Mouse (Mus musculus) stomach, postnatal 0 days (tissue): ENCODE measurements around the gene Slc32a1.

Source experiments
- CTCF ChIP-seq: IDR thresholded peaks from 2 replicates; pipeline ENCODE4 v1.5.1; 2016; ENCODE audit warnings: antibody characterized with exemption, low read depth, mild to moderate bottlenecking, moderate library complexity
- EP300 ChIP-seq: optimal IDR thresholded peaks from 2 replicates; pipeline ENCODE3; 2016; ENCODE audit warnings: antibody characterized with exemption

DNA sequence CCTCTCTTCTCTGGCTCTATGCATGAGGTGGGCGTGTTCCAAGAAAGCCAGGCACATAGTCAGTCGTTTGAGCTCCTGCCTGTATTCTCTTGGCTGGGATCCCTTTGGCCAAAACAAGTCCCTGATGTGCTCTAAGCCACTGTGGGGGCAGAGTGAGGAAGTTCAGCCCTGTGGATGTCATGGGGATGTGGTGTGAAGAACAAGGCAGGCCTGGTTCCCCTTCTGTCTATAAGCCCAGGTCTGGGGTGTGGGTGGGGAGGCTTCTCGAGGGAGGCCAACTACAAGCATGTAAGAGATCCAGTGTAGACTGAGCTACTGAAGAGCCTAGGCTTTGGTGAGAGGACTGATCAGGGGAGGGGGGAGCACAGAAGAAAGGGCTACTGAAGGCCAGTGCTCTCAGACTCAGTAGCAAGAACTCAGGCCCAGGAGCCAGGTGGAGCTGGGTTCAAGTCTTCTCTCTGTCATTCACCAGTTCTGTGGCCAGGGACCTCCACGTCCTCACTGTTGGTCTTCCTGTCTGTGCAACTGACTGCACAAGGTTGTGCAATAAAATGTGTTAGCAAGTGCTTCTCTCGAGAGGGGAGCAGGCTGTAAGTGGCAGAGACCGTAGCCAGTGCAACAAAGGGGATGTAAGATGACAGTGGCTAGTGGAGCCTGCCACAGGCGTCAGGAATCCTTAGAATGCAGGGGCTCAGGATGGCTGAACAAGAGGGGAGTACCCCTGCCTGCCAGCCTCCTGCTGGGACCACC, 40.8 kb downstream of the Slc32a1 start:
- no peak for TF ChIP-seq CTCF
- TF ChIP-seq EP300, result no peak
